Mouse (Mus musculus) stomach, postnatal 0 days (tissue): ENCODE measurements around the gene Fars2.

ENCODE experiments used
- CTCF ChIP-seq: IDR thresholded peaks from 2 replicates; pipeline ENCODE4 v1.5.1; 2016; ENCODE audit warnings: antibody characterized with exemption, low read depth, mild to moderate bottlenecking, moderate library complexity
- EP300 ChIP-seq: optimal IDR thresholded peaks from 2 replicates; pipeline ENCODE3; 2016; ENCODE audit warnings: antibody characterized with exemption

DNA sequence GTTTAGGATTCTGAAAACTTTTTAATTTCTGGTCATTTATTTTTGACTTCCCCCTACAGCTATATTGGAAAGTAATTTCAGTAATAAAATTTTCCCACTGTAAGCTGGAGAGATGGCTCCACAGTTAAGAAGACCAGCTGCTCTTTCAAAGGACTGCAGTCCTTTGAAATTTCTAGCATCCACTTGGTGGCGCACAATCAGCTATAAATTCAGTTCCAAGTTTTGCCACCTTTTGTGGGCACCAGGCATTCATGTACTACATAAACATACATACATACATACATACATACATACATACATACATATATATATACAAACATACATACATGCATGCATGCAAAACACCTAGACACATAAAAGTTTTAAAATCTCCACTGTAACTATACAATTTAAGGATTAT is 153.7 kb downstream of the Fars2 start:
- TF ChIP-seq EP300 (no peak), CTCF (0 out of 2 replicates have a peak, but pooled peaks have one; percentile 14)
